Mouse (Mus musculus): ENCODE measurements around the gene Ptpn12. TPM values are rescaled to one million over a fixed set of nuclear protein-coding genes. Genes with fewer than 3 reads are reported as not detected.
A peak's percentile ranks its signal among the peaks of the same experiment; 100 is the strongest.

Gene Ptpn12
- total and polyA plus RNA-seq, 2 experiments from 2014 or later = 11.6 to 23.8 TPM

- H3K4me3 ChIP-seq (ENCODE audit: low read depth, low read length) = no peak overlapping the region
- 31% methylated on average over 5 of the region's 5 CpGs for WGBS
- DNase-seq (ENCODE audit: low spot score) (peak; percentile 39), ATAC-seq (ENCODE audit: insufficient read depth, low read depth) (peak; percentile 66; the same call in 1 of the 2 replicates)
- no peak overlapping the region for H3K9ac ChIP-seq (replicated peaks; ENCODE audit: low read depth, low read length)
- H3K27me3 ChIP-seq (ENCODE audit: control insufficient read depth, insufficient read depth, low read length) = no peaks in the 10 kb centered on the region
- H3K36me3 ChIP-seq (replicated peaks; ENCODE audit: control insufficient read depth, insufficient read depth, low read length) = peaks cover 64% of the 10 kb centered on the region
- H3K4me1 ChIP-seq (ENCODE audit: control insufficient read depth, insufficient read depth) = no peaks in the 10 kb centered on the region
- H3K27ac ChIP-seq (ENCODE audit: low read depth) = no peak overlapping the region
- H3K4me2 ChIP-seq (ENCODE audit: low read depth, low read length) = no peak overlapping the region
- H3K9me3 ChIP-seq (replicated peaks; ENCODE audit: control insufficient read depth, low read length) = no peaks in the 10 kb centered on the region
- peak; percentile 29; the same call in 1 of the 2 replicates for TF ChIP-seq CTCF (IDR thresholded peaks at IDR 0.05; ENCODE audit: low read depth)
- TF ChIP-seq EP300 (IDR thresholded peaks at IDR 0.05; ENCODE audit: low read depth) = no peak
Observed at GRCm38 (mm10) chr5:21017075-21017474, 38.6 kb downstream of the Ptpn12 start.

- H3K4me3 ChIP-seq (ENCODE audit: low read depth, low read length) = no peak overlapping the region
- H3K4me1 ChIP-seq (ENCODE audit: control insufficient read depth, insufficient read depth) = no peaks in the 10 kb centered on the region
- no peak overlapping the region for H3K27ac ChIP-seq (ENCODE audit: low read depth)
- ATAC-seq (ENCODE audit: insufficient read depth, low read depth) (no peak), DNase-seq (ENCODE audit: low spot score) (no peak)
- H3K9me3 ChIP-seq (replicated peaks; ENCODE audit: control insufficient read depth, low read length) = no peaks in the 10 kb centered on the region
- no peak overlapping the region for H3K9ac ChIP-seq (replicated peaks; ENCODE audit: low read depth, low read length)
- no peaks in the 10 kb centered on the region for H3K27me3 ChIP-seq (ENCODE audit: control insufficient read depth, insufficient read depth, low read length)
- peaks cover 60% of the 10 kb centered on the region for H3K36me3 ChIP-seq (replicated peaks; ENCODE audit: control insufficient read depth, insufficient read depth, low read length)
- TF ChIP-seq CTCF (IDR thresholded peaks at IDR 0.05; ENCODE audit: low read depth) = no peak
- TF ChIP-seq EP300 (IDR thresholded peaks at IDR 0.05; ENCODE audit: low read depth) = no peak
- no peak overlapping the region for H3K4me2 ChIP-seq (ENCODE audit: low read depth, low read length)
Observed at GRCm38 (mm10) chr5:21010908-21011307, 44.8 kb downstream of the Ptpn12 start.

GRCm38 (mm10) chr5:21002723-21003122 lies 53.0 kb downstream of the Ptpn12 start:
- WGBS = 89% methylated on average over 6 of the region's 6 CpGs

GRCm38 (mm10) chr5:21001622-21002315 lies 53.9 kb downstream of the Ptpn12 start:
- Histone ChIP-seq H3K36me3 (replicated peaks; ENCODE audit: control insufficient read depth, insufficient read depth, low read length) (peaks cover 78% of the 10 kb centered on the region), H3K27ac (ENCODE audit: low read depth) (no peak overlapping the region), H3K4me1 (ENCODE audit: control insufficient read depth, insufficient read depth) (no peaks in the 10 kb centered on the region), H3K9ac (replicated peaks; ENCODE audit: low read depth, low read length) (no peak overlapping the region), H3K4me3 (ENCODE audit: low read depth, low read length) (no peak overlapping the region), H3K4me2 (ENCODE audit: low read depth, low read length) (no peak overlapping the region), H3K9me3 (replicated peaks; ENCODE audit: control insufficient read depth, low read length) (no peaks in the 10 kb centered on the region), H3K27me3 (ENCODE audit: control insufficient read depth, insufficient read depth, low read length) (no peaks in the 10 kb centered on the region)
- WGBS = 97% methylated on average over 9 of the region's 10 CpGs
- TF ChIP-seq EP300 (IDR thresholded peaks at IDR 0.05; ENCODE audit: low read depth) (no peak), CTCF (IDR thresholded peaks at IDR 0.05; ENCODE audit: low read depth) (no peak)
- ATAC-seq (ENCODE audit: insufficient read depth, low read depth) = no peak
- no peak for DNase-seq (ENCODE audit: low spot score)

More at GRCm38 (mm10) chr5:21002723-21003122, 53.0 kb downstream of the Ptpn12 start:
- TF ChIP-seq CTCF (IDR thresholded peaks at IDR 0.05; ENCODE audit: low read depth) (no peak), EP300 (IDR thresholded peaks at IDR 0.05; ENCODE audit: low read depth) (no peak)
- Histone ChIP-seq H3K4me2 (ENCODE audit: low read depth, low read length) (no peak overlapping the region), H3K27me3 (ENCODE audit: control insufficient read depth, insufficient read depth, low read length) (no peaks in the 10 kb centered on the region), H3K4me3 (ENCODE audit: low read depth, low read length) (no peak overlapping the region), H3K9ac (replicated peaks; ENCODE audit: low read depth, low read length) (no peak overlapping the region), H3K4me1 (ENCODE audit: control insufficient read depth, insufficient read depth) (no peaks in the 10 kb centered on the region), H3K36me3 (replicated peaks; ENCODE audit: control insufficient read depth, insufficient read depth, low read length) (peaks cover 76% of the 10 kb centered on the region), H3K27ac (ENCODE audit: low read depth) (no peak overlapping the region), H3K9me3 (replicated peaks; ENCODE audit: control insufficient read depth, low read length) (no peaks in the 10 kb centered on the region)
- no peak for DNase-seq (ENCODE audit: low spot score)
- ATAC-seq (ENCODE audit: insufficient read depth, low read depth) = no peak

- H3K4me1 ChIP-seq (ENCODE audit: control insufficient read depth, insufficient read depth) = no peaks in the 10 kb centered on the region
- H3K36me3 ChIP-seq (replicated peaks; ENCODE audit: control insufficient read depth, insufficient read depth, low read length) = peaks cover 82% of the 10 kb centered on the region
- TF ChIP-seq EP300 (IDR thresholded peaks at IDR 0.05; ENCODE audit: low read depth) (no peak), CTCF (IDR thresholded peaks at IDR 0.05; ENCODE audit: low read depth) (no peak)
- no peak for ATAC-seq (ENCODE audit: insufficient read depth, low read depth)
- WGBS = 83% methylated on average over 6 of the region's 6 CpGs
- no peak overlapping the region for H3K4me2 ChIP-seq (ENCODE audit: low read depth, low read length)
- no peak for DNase-seq (ENCODE audit: low spot score)
- no peak overlapping the region for H3K27ac ChIP-seq (ENCODE audit: low read depth)
- no peak overlapping the region for H3K4me3 ChIP-seq (ENCODE audit: low read depth, low read length)
- H3K9me3 ChIP-seq (replicated peaks; ENCODE audit: control insufficient read depth, low read length) = no peaks in the 10 kb centered on the region
- no peak overlapping the region for H3K9ac ChIP-seq (replicated peaks; ENCODE audit: low read depth, low read length)
- H3K27me3 ChIP-seq (ENCODE audit: control insufficient read depth, insufficient read depth, low read length) = no peaks in the 10 kb centered on the region
Observed at GRCm38 (mm10) chr5:20998427-20998826, 57.3 kb downstream of the Ptpn12 start.

GRCm38 (mm10) chr5:20997555-20997954 lies 58.2 kb downstream of the Ptpn12 start:
- ATAC-seq (ENCODE audit: insufficient read depth, low read depth) = no peak
- DNase-seq (ENCODE audit: low spot score) = no peak
- Histone ChIP-seq H3K36me3 (replicated peaks; ENCODE audit: control insufficient read depth, insufficient read depth, low read length) (peaks cover 80% of the 10 kb centered on the region), H3K4me1 (ENCODE audit: control insufficient read depth, insufficient read depth) (no peaks in the 10 kb centered on the region), H3K27ac (ENCODE audit: low read depth) (no peak overlapping the region), H3K9me3 (replicated peaks; ENCODE audit: control insufficient read depth, low read length) (no peaks in the 10 kb centered on the region), H3K9ac (replicated peaks; ENCODE audit: low read depth, low read length) (no peak overlapping the region), H3K4me3 (ENCODE audit: low read depth, low read length) (no peak overlapping the region), H3K4me2 (ENCODE audit: low read depth, low read length) (no peak overlapping the region), H3K27me3 (ENCODE audit: control insufficient read depth, insufficient read depth, low read length) (no peaks in the 10 kb centered on the region)
- WGBS = 79% methylated on average over 6 of the region's 6 CpGs
- no peak for TF ChIP-seq CTCF (IDR thresholded peaks at IDR 0.05; ENCODE audit: low read depth)
- TF ChIP-seq EP300 (IDR thresholded peaks at IDR 0.05; ENCODE audit: low read depth) = no peak

Data from heart, postnatal 0 days (tissue).